Mouse (Mus musculus): ENCODE measurements around the gene Rai1. TPM values are rescaled to one million over a fixed set of nuclear protein-coding genes. Genes with fewer than 3 reads are reported as not detected.

Gene Rai1
- polyA plus RNA-seq, 1 experiment from 2014 or later: 28.3 TPM

DNA sequence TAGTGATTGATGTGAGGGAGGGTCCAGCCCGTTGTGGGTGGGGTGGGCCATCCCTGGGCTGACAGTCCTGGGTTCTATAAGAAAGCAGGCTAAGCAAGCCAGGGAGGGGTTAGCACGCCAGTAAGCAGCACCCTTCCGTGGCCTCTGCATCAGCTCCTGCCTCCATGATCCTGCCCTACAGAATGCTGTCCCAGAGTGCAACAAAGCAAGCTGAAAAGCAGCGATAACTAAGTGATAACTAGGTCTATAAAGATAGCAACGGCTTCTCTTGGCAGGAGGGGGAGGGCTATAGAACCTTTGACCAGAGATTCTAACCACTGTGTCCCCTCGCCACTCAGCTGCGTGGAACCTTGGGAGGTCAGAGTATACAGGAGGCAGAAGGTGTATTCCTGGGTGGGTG lies 112.7 kb downstream of the Rai1 start:
- Histone ChIP-seq H3K4me2 (replicated peaks) (no peak overlapping the region), H3K36me3 (0 out of 2 replicates have a peak, but pooled peaks cover 6% of the 10 kb centered on the region), H3K4me1 (peaks cover 35% of the 10 kb centered on the region), H3K4me3 (no peak overlapping the region), H3K27ac (replicated peaks) (no peak overlapping the region), H3K9me3 (no peaks in the 10 kb centered on the region), H3K27me3 (peaks cover 8% of the 10 kb centered on the region), H3K9ac (replicated peaks) (no peak overlapping the region)
- 88% methylated on average over 7 of the region's 7 CpGs for WGBS
- ATAC-seq (ENCODE audit: low FRiP score, low read depth): no peak

DNA sequence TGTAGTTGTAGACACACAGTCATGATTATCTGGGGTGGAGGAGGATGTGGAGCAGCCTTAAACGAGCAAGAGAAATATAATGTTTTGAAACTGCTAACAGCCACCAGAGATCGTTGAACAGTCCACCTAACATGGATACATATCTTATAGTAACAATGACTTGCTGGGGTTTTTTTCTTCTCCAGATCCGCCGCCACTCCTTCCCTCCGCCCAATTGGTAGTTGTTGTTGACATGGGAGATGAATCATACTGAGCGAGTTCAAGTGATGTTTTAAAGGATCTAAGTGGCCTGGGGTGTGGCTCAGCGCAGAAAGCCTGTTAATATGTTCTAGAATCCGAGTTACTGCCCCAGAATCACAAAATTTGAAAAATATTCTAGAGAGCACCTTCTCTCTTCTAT lies 114.8 kb downstream of the Rai1 start:
- peaks cover 34% of the 10 kb centered on the region for H3K4me1 ChIP-seq
- H3K36me3 ChIP-seq: 0 out of 2 replicates have a peak, but pooled peaks cover 6% of the 10 kb centered on the region
- H3K9me3 ChIP-seq: no peaks in the 10 kb centered on the region
- peak overlapping the region; percentile 42; the same call in 1 of the 2 replicates for H3K27ac ChIP-seq (replicated peaks)
- H3K9ac ChIP-seq (replicated peaks): peak overlapping the region; percentile 64
- no peak for ATAC-seq (ENCODE audit: low FRiP score, low read depth)
- H3K27me3 ChIP-seq: peaks cover 11% of the 10 kb centered on the region
- peak overlapping the region; percentile 75 for H3K4me3 ChIP-seq
- WGBS: 66% methylated on average over 8 of the region's 8 CpGs
- H3K4me2 ChIP-seq (replicated peaks): peak overlapping the region; percentile 67

DNA sequence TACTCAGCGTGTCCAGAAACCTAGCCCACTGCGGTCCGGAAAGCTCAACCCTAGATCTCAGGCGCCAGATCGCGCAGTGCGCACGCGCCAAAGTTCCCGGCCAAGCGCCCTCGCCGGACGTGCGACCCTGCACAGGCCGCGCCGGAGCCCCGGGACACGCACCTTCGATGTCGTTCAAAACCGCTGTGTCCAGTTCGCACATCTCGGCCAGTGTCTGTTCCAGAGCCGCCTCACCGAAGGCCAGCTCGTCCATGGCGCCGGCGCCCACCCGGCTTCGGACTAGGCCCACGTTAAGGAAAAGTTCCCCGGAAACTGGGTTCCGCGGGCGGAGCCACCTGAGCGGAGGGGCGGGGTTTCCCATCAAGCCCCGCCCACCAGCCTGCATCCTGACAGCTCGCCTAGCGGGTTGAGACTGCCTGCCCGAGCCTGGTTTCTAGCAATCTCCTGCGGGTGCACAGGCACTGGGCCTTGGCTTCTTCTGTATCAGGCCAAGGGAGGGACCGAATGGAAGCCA lies 115.5 kb downstream of the Rai1 start:
- Histone ChIP-seq H3K36me3 (0 out of 2 replicates have a peak, but pooled peaks cover 6% of the 10 kb centered on the region), H3K9me3 (no peaks in the 10 kb centered on the region), H3K4me3 (peak overlapping the region; percentile 75), H3K9ac (replicated peaks) (peak overlapping the region; percentile 64), H3K4me1 (peaks cover 34% of the 10 kb centered on the region), H3K4me2 (replicated peaks) (peak overlapping the region; percentile 67), H3K27me3 (peaks cover 11% of the 10 kb centered on the region), H3K27ac (replicated peaks) (peak overlapping the region; percentile 42; the same call in 1 of the 2 replicates)
- WGBS: under 1% methylated on average over 46 of the region's 46 CpGs
- ATAC-seq (ENCODE audit: low FRiP score, low read depth): peak; percentile 78

DNA sequence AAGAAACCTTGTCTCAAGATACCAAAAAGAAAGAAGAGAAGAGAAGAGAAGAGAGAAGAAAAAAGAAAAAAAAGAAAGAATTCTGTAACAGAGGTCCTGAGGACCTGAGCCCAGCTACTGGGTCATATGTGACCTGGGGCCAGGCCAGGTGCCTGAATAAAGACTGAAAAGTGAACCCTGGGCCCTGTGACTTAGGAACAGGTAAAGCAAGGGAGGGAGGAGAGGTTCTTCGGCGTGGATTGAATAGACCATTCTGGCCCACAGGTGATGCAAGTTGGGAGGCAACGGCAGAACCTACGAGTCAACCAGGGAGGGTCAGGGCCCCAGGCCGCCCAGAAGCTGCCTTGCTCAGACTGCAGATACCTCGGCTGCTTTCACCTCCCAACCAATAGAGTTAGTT lies 116.6 kb downstream of the Rai1 start:
- Histone ChIP-seq H3K27ac (replicated peaks) (no peak overlapping the region), H3K4me2 (replicated peaks) (no peak overlapping the region)
- no peak for ATAC-seq (ENCODE audit: low FRiP score, low read depth)

DNA sequence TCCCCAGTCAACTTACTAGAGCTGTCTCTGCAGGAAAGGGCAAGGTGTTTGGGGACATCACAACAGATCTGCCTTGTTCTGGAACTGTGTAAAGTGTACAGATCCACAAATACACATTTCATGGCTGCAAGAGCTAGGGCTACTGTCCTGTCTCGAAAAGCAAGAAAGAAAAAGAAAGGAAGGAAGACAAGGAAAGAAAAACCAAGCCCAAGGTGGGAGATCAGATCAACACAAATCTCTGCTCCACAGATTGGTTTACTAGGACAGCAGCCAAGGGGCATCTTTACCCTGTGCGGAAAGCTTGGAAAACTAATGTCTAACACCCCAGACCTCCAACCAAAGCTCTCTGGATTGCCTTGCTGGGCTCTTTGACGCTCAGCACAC lies 117.3 kb downstream of the Rai1 start:
- Histone ChIP-seq H3K27ac (replicated peaks) (no peak overlapping the region), H3K4me2 (replicated peaks) (peak overlapping the region; percentile 58; the same call in 1 of the 2 replicates), H3K9ac (replicated peaks) (no peak overlapping the region), H3K4me3 (no peak overlapping the region), H3K36me3 (0 out of 2 replicates have a peak, but pooled peaks cover 6% of the 10 kb centered on the region), H3K27me3 (peaks cover 11% of the 10 kb centered on the region), H3K4me1 (peaks cover 34% of the 10 kb centered on the region), H3K9me3 (no peaks in the 10 kb centered on the region)
- no peak for ATAC-seq (ENCODE audit: low FRiP score, low read depth)
- WGBS: 53% methylated on average over 3 of the region's 3 CpGs

More for the DNA sequence above, 116.6 kb downstream of the Rai1 start:
- Histone ChIP-seq H3K27me3 (peaks cover 11% of the 10 kb centered on the region), H3K9me3 (no peaks in the 10 kb centered on the region), H3K4me3 (no peak overlapping the region), H3K4me1 (peaks cover 34% of the 10 kb centered on the region), H3K9ac (replicated peaks) (no peak overlapping the region), H3K36me3 (0 out of 2 replicates have a peak, but pooled peaks cover 6% of the 10 kb centered on the region)
- 88% methylated on average over 6 of the region's 6 CpGs for WGBS

DNA sequence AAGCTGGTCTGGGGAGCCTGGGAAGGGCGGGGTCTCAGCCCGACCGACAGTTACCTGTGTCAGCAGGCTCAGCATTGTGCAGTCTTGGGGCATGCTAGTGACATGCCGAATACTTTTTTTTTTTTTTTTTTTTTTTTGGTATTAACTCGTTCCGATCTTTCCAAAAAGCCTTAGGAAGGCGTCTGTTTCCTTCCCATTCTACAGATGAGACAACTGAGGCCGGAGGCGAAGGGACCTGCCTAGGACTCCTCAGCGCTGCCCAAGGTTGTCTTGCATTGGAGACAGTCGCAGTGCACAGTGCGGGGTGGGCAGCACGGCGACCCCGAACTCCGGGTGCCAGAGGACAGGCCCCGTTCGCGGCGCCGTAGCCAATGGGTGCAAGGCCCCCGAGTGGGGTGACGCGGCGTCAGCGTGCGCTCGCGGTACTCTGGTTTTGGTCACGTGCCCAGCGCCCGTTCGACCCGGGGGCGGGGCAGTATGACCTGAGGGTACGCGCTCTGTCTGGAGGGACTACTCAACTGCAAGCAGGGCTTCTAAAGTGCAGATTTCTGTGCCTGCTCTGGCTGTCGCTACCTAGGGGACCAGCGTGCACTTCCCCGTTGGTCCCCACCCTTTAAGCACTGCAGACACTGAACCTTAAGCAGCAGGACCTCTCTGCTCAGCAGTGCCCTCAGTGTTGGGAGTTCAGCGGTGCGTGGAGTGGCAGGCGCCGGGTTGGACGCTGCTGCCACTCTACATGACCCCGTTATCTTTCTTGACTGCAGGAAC lies 117.8 kb downstream of the Rai1 start, which contains the start of gene Srebf1:
Srebf1 (minus strand) TSS at position 113 of the 768 bp plus-strand sequence.
- Histone ChIP-seq H3K27ac (replicated peaks) (peak within 1 kb of the TSS; percentile 71), H3K4me2 (replicated peaks) (peak within 1 kb of the TSS; percentile 58), H3K27me3 (peaks cover 11% of the 10 kb centered on the region), H3K36me3 (0 out of 2 replicates have a peak, but pooled peaks cover 1% of the 10 kb centered on the region), H3K9me3 (no peaks in the 10 kb centered on the region), H3K9ac (replicated peaks) (peak within 1 kb of the TSS; percentile 43; the same call in 1 of the 2 replicates), H3K4me3 (peak within 1 kb of the TSS; percentile 34), H3K4me1 (peaks cover 34% of the 10 kb centered on the region)
- ATAC-seq (ENCODE audit: low FRiP score, low read depth): peak; percentile 66
- WGBS: 6% methylated on average over 44 of the region's 46 CpGs

DNA sequence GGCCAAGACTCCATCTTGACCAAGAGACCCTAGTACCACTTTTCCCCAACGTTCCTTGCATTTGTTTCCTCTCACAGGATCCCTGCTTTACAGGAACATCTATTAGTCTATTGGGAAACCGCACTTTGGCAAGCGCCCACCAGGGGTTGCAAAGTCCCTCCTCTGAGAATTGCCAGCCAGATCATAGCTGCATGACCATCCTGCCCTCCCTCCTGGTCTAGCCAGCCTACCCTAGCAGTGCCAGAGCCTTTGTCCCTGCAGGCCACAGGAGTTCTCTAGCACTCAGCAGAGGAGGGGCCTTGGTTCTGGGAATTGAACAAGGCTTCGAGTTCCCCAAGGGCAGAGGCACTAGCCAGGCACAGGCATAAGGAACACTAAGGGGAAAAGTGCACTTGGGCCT lies 119.9 kb downstream of the Rai1 start:
- H3K27ac ChIP-seq (replicated peaks): no peak overlapping the region
- ATAC-seq (ENCODE audit: low FRiP score, low read depth): no peak
- no peak overlapping the region for H3K4me2 ChIP-seq (replicated peaks)
- 0 out of 2 replicates have a peak, but pooled peaks cover 9% of the 10 kb centered on the region for H3K36me3 ChIP-seq
- 56% methylated on average over 4 of the region's 4 CpGs for WGBS
- H3K27me3 ChIP-seq: peaks cover 11% of the 10 kb centered on the region
- no peaks in the 10 kb centered on the region for H3K9me3 ChIP-seq
- H3K4me1 ChIP-seq: peaks cover 23% of the 10 kb centered on the region
- H3K4me3 ChIP-seq: no peak overlapping the region
- H3K9ac ChIP-seq (replicated peaks): no peak overlapping the region; the same call in 1 of the 2 replicates

DNA sequence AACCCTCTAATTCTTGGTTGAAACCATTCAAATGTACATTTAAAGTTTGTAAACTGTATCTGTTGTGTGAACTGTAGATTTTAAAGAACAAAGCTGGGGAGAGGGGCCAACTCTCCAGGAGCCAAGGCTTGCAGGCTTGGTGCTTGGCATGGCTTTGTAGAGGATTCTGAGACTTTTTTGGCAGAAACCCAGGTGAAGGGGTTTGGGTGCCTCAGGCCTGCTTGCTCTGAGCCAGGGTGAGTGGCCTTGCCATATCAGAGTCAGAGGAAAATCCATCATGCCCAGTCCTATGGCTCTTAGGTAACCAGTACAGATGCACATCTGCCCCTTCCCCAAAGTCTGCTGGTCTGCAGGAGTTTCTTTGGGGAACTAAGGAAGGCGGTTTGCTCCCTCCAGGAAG lies 121.1 kb downstream of the Rai1 start:
- H3K4me2 ChIP-seq (replicated peaks): no peak overlapping the region
- H3K9ac ChIP-seq (replicated peaks): no peak overlapping the region
- 0 out of 2 replicates have a peak, but pooled peaks cover 12% of the 10 kb centered on the region for H3K36me3 ChIP-seq
- no peak for ATAC-seq (ENCODE audit: low FRiP score, low read depth)
- H3K4me3 ChIP-seq: no peak overlapping the region
- H3K27me3 ChIP-seq: peaks cover 11% of the 10 kb centered on the region
- peaks cover 14% of the 10 kb centered on the region; the same call in 1 of the 2 replicates for H3K4me1 ChIP-seq
- 56% methylated on average over 1 of the region's 1 CpGs for WGBS
- H3K27ac ChIP-seq (replicated peaks): no peak overlapping the region
- no peaks in the 10 kb centered on the region for H3K9me3 ChIP-seq

DNA sequence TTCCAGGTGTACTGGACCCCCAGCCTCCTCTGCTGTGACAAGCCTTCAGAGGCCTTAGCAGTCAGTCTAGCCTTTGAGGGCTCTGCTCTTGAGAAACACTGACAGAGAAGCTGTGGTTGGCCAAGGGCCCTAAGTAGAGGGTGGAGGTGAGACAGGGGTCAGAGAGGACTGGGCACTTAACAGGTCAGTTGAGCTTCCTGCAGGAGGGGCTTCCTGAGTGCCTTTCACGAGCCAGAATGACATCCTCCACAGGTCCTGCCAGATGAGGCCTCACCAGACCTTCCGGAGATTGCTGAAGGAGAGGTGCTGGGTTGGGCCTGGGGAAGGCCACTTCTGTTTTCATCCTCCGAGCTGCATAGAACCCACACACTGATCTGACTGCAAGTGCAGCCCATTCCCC lies 123.7 kb downstream of the Rai1 start:
- H3K4me3 ChIP-seq: no peak overlapping the region
- ATAC-seq (ENCODE audit: low FRiP score, low read depth): no peak
- 77% methylated on average over 3 of the region's 3 CpGs for WGBS
- H3K36me3 ChIP-seq: 0 out of 2 replicates have a peak, but pooled peaks cover 12% of the 10 kb centered on the region
- H3K4me2 ChIP-seq (replicated peaks): no peak overlapping the region
- H3K9ac ChIP-seq (replicated peaks): no peak overlapping the region
- H3K27ac ChIP-seq (replicated peaks): no peak overlapping the region
- peaks cover 10% of the 10 kb centered on the region for H3K4me1 ChIP-seq
- H3K9me3 ChIP-seq: no peaks in the 10 kb centered on the region
- H3K27me3 ChIP-seq: 0 out of 2 replicates have a peak, but pooled peaks cover 3% of the 10 kb centered on the region

DNA sequence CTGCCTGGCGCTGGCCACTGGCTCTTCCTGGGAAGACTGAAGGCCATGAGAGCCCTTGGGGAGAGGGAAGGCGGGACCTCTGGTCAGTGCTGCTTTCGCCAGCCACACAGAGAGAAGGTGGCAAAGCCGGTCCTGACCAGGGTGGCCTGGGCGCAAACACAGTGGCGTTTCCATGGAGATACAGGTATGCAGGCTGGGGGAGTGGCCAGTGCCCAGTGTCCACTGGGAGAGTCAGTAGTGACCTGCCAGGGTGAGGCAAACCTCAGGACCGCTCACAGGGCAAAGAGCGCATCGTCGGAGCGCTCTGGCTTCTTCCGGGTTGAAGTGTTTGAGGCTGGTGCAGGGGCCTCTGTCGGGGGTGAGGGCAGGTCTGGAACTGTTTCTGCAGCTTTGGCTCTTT lies 125.0 kb downstream of the Rai1 start:
- Histone ChIP-seq H3K36me3 (0 out of 2 replicates have a peak, but pooled peaks cover 12% of the 10 kb centered on the region), H3K9me3 (no peaks in the 10 kb centered on the region), H3K4me3 (no peak overlapping the region), H3K27me3 (no peaks in the 10 kb centered on the region), H3K27ac (replicated peaks) (no peak overlapping the region), H3K4me2 (replicated peaks) (no peak overlapping the region), H3K4me1 (peaks cover 10% of the 10 kb centered on the region), H3K9ac (replicated peaks) (no peak overlapping the region)
- 81% methylated on average over 13 of the region's 13 CpGs for WGBS
- no peak for ATAC-seq (ENCODE audit: low FRiP score, low read depth)

DNA sequence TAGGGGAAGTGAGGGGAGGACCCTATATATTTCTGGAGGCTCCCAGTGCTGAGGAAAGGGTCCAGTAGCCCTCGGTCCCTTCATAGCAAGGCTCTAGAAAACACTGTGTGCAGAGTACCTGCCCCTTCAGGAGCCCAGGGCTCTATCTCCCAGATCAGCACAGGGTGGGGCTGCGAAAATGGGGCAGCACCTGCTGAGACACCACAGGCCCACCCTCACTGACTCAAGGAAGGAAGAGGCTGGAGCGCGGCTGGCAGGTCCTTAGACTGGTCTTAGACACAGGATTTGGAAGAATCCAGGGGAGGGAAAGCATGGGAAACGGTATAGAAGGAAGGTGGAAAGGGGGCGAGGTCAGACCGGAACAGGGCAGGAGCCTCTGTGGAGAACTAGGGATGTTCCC lies 125.7 kb downstream of the Rai1 start:
- Histone ChIP-seq H3K4me1 (peaks cover 10% of the 10 kb centered on the region), H3K27ac (replicated peaks) (no peak overlapping the region), H3K27me3 (no peaks in the 10 kb centered on the region), H3K36me3 (0 out of 2 replicates have a peak, but pooled peaks cover 12% of the 10 kb centered on the region), H3K4me2 (replicated peaks) (no peak overlapping the region), H3K9ac (replicated peaks) (no peak overlapping the region), H3K9me3 (no peaks in the 10 kb centered on the region), H3K4me3 (no peak overlapping the region)
- no peak for ATAC-seq (ENCODE audit: low FRiP score, low read depth)
- WGBS: 83% methylated on average over 7 of the region's 7 CpGs

DNA sequence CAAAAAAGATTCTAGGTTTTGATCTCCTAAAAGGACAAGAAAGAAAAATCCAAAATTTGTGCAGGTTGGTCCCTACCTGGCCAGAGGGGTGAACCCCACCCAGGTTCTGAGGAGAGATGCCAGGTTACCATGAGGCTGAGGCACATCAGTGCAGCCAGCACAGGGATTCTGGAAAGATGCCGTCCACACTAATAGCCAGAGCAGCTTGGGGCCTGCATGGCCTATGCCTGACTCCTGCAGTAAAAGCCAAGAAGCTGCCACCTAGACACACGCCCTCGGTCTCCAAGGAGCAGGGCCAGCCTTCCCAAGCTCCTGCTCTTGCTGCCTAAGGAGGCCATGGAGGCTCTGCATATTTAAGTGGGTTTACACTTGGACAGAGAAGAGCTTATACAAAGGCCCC lies 126.5 kb downstream of the Rai1 start:
- 39% methylated on average over 3 of the region's 3 CpGs for whole genome bisulfite sequencing
- Histone ChIP-seq H3K9me3 (no peaks in the 10 kb centered on the region), H3K27me3 (no peaks in the 10 kb centered on the region), H3K4me3 (no peak overlapping the region), H3K9ac (replicated peaks) (no peak overlapping the region), H3K4me2 (replicated peaks) (no peak overlapping the region), H3K27ac (replicated peaks) (no peak overlapping the region), H3K36me3 (0 out of 2 replicates have a peak, but pooled peaks cover 12% of the 10 kb centered on the region), H3K4me1 (peaks cover 10% of the 10 kb centered on the region)
- no peak for ATAC-seq (ENCODE audit: low FRiP score, low read depth)
